Mouse (Mus musculus) hematopoietic stem cell, adult 5-6 weeks (primary cell): ENCODE data around the gene Srsf6. TPM values are rescaled to one million over a fixed set of nuclear protein-coding genes. Genes with fewer than 3 reads are reported as not detected.

Experiments used
- ATAC-seq, 2 experiments: fragments of 125-278 bp in 1 of 2; replicated peaks in 1 of 2; 2 replicates each; pipeline ENCODE4 v1.8.0; 2016 to 2017; ENCODE audit warnings: inconsistent platforms in 2 of 2, mild to moderate bottlenecking in 2 of 2, moderate number of reproducible peaks in 2 of 2, low read depth in 1 of 2, moderate TSS enrichment in 1 of 2; ENCODE audit not compliant: low FRiP score in 2 of 2, poor library complexity in 2 of 2, severe bottlenecking in 2 of 2, insufficient read depth in 1 of 2, low TSS enrichment in 1 of 2
- total RNA-seq: library from RNA; stranded (forward); fragments of 172-1452, 232-1000 nt; gene quantifications from 2 replicates; pipeline ENCODE4 v1.2.3, GENCODE M21; 2017

The Srsf6 gene
- total RNA-seq, 1 experiment from 2014 or later = 272 TPM

GRCm38 (mm10) chr2:162970896-162971295 lies 39.6 kb downstream of the Srsf6 start:
- ATAC-seq = no peak

GRCm38 (mm10) chr2:162972752-162973151 lies 41.4 kb downstream of the Srsf6 start:
- ATAC-seq = no peak

- ATAC-seq = no peak
Measured at GRCm38 (mm10) chr2:162973206-162973605, 41.9 kb downstream of the Srsf6 start.

- ATAC-seq = no peak
Measured at GRCm38 (mm10) chr2:162973637-162974036, 42.3 kb downstream of the Srsf6 start.

- no peak for ATAC-seq
Measured at GRCm38 (mm10) chr2:162975157-162975775, 43.9 kb downstream of the Srsf6 start.

- ATAC-seq = peak; percentile 84 to 89
Measured at GRCm38 (mm10) chr2:162976001-162976400, 44.7 kb downstream of the Srsf6 start.

GRCm38 (mm10) chr2:162984381-162984780 lies 53.1 kb downstream of the Srsf6 start:
- ATAC-seq = no peak

GRCm38 (mm10) chr2:162985923-162986322 lies 54.6 kb downstream of the Srsf6 start:
- ATAC-seq = no peak; a peak in 1 of 4 replicates

Other genes with a start within 250 kb of the Srsf6 start
- gene L3mbtl1, start 11.9 kb downstream of the Srsf6 start, total RNA-seq = not detected in 2 replicates
- not detected in 2 replicates for gene Sgk2, start 55.8 kb downstream of the Srsf6 start, total RNA-seq
- 27.9 and 30.3 TPM in 2 replicates for gene Ift52, start 85.8 kb downstream of the Srsf6 start, total RNA-seq
- 10.1 and 20.6 TPM in 2 replicates for gene Mybl2, start 123.2 kb downstream of the Srsf6 start, total RNA-seq
- not detected in 2 replicates for gene Gtsf1l, start 156.3 kb downstream of the Srsf6 start, total RNA-seq